Mouse (Mus musculus) adrenal gland, adult 18-20 months (tissue): ENCODE results near the gene Triobp. TPM values are rescaled to one million over a fixed set of nuclear protein-coding genes. Genes with fewer than 3 reads are reported as not detected.

Source experiments
- DNase-seq, 2 experiments: peaks; one replicate each; pipeline ENCODE4 v3.0.0; 2021 to 2022; ENCODE audit warnings: low spot score in 2 of 2
- total RNA-seq, 2 experiments: library from RNA; stranded (reverse); gene quantifications; 1 replicate in 1 of 2; 2 replicates in 1 of 2; pipeline ENCODE4 v1.2.3; 2021

Gene Triobp
- total RNA-seq, 2 experiments from 2014 or later, result 97.1 to 105 TPM

DNA sequence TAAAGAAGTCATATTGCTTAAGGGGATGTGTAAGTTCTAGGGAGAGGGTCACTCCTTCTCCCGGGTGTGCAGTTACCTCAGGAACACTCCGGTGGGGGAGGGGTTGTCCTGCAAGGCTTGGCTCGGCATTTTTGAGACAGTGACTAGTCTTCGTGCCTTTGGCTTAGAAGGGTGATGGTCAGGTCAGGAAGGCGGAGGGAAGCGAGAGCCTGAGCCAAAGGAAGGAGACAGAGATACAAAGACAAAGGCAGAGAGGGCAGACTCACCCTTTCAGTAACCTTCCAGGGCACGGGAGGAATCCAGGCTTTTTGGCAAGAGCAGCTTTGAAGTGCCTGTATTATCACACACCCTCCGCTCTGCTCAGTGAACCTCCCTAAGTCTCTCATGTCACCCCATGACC lies 22.4 kb upstream of the Triobp start:
- peak in 1 of 2 experiments; percentile 34 for DNase-seq

DNA sequence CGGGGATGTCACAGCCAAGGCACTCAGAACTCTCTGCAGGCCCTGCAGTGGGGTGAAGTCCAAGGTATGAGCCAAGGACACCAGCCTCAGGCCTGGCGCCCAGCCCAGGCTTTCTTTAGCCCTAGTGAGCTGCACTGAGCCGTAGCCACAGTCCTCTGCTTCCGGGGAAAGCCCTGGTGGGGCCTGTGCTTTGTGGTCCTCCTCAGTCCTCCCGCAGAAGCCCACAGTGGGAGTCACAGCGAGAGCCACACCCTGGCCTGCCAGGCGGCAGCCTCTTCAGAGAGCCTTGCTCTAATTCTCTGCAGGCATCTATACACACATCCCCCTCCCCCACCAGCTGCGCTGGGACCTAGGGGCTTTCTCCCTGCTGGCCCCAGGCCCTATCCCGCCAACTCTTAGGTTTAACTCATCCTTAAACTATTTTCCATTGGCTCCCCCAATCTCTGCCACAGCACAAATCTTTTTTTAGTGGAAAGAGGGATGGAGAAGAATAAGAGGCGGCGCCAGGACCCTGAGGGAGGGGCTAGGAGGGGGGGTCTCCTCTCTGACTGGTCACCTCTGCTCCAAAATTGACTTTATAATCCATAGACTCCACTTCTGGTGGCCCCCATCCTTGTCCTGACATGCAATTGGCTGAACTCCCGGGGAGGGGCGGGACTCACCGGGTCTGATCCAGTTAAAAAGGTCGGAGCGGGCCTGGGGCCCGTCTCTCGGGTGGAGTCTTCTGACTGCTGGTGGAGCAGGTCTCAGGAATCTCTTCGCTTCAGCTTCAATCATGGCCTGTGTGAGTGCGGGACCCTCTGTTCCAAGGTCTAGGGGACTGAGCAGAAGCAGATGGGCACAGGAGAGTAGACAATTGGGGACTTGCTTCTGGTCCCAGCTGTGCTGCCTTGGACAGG lies 21.3 kb upstream of the Triobp start, which contains the start of gene Lgals1:
Lgals1 (plus strand) TSS at position 705 of the 899 bp plus-strand sequence.
- DNase-seq, result peak; percentile 77 to 85

DNA sequence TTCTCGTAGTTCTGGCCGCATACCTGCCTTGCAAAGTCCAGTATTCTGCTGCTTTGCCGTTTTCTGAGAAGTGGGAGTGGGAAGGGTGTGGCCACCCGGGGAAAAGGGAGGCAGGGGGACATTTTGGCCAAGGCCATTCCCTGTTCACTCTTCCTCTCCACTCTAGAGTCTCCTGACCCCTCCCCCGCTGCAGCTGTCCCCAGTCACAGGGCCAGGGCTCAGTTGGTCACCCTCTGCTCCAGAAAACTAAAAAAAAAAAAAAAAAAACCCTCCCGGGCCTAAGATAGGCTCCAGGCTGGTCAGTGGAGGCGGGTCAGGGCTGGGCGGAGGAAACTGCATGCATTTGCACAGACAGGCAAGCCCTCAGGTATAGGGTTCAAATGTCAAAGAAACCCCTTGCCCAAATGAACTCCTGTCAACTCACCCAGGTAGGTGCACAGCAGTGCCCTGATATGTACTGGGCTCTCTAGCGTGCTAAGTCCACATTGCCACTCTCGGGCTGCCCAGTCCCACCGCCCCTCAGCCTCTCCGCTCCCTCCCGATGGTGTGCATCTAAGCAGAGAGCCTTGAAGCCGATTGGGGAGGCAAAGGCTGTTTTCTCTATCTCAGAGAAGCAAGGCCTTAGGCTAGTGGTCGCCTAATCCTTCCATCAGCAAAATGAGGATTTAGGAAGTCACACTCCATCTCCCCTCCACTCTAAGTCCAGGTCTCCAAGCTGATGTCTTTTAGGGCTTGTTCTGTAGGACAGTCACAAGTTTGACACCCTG lies 20.3 kb upstream of the Triobp start:
- DNase-seq, result peak in 1 of 2 experiments; percentile 34

DNA sequence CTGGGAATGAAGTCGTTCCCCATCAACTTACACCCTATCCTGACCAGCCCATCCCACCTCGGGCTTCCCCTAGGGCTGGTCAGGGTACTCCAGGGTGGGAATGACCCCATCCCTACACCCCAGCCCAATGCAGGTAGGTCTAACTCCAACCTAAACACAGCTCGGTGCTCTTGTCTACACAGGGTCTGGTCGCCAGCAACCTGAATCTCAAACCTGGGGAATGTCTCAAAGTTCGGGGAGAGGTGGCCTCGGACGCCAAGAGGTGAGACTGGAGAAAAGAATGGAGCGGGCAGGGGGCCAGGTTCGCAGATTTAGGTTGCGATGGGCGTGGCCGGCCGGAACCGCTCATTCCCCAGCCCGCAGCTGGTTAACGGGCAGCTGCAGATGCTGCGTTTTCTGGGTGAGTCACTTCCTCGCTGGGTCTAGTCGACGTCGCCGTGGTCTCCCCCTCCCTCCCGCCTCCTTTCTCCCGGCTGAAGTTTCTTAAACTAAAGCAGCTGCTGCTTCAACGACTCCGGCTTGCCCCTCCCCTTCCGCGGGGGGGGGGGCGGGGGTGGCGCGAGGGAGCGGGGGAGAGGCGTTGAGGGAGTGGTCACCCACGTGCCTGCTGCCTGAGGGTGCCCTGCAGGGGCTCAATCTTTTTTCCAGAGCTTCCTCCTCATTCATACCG lies 19.6 kb upstream of the Triobp start:
- peak; percentile 57 to 60 for DNase-seq

DNA sequence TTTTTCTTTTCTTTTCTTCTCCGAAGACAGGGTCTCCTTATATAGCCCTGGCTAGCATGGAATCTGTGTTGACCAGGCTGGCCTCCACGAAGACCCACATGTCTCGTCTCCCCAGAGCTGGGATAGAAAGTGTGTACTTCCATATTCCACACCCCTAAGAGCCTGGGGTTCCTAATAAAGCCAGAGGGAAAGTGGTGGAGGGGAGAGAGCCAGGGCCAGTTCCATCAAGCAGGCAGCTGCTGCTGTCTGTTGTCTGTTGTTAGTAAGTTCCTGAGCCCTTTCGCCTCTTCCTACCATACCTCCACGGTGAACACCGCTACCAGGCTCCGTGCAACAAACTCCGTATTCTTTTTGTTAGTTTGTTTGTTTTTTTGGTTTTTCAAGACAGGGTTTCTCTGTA lies 19.0 kb upstream of the Triobp start:
- DNase-seq, result no peak

DNA sequence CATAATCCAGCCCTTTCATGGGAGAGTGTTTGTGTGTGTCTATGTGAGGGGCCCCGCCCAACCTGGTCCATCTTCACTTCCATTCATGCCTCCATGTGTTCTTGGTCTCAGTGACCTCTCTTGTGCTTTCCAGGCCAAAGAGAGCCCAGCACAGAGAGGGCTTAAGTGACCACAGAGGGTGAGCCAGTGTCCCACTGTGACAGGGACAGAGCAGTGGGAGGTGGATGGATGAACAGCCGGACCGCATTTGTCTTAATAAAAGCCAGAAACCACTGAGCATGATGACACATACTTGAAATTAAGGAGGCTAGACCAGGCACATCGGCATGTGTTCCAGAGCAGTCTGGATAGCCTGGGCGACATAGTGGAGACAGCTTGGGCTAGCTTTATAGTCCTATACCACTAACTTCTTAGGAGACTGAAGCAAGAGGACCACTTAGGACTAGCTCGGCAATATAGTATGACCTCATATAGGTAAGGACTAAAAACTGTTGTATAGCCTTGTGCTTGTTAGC lies 17.3 kb upstream of the Triobp start:
- no peak for DNase-seq

DNA sequence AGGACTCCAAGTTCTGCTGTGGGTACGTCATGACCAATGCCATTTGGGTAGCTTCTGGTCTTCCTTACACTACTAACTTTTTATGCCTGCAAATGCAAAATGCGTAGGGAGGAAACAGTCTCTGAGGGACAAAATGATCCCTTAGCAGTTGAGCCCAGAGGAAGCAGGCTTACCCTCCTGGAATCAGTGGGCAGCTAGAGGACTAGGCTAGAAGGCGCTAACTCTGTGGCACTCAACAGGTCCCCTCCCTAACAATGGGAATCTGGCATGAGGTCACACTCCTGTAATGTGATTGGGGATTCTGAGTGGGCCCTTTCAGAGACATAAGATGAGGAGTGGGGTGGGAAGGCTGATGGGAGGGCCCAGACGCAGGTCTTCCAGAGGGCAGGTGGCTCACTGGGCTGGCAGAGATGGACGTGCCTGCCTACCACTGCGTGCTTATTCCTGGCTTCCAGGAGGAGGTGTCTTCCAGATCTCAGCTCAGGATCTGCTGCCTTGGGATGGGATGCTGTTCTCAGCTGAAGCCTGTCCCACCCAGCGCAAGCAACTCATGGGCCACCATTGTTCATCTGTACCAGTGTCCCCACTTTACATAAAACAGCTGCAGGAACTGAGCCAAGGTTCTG lies 16.6 kb upstream of the Triobp start:
- DNase-seq, result no peak

DNA sequence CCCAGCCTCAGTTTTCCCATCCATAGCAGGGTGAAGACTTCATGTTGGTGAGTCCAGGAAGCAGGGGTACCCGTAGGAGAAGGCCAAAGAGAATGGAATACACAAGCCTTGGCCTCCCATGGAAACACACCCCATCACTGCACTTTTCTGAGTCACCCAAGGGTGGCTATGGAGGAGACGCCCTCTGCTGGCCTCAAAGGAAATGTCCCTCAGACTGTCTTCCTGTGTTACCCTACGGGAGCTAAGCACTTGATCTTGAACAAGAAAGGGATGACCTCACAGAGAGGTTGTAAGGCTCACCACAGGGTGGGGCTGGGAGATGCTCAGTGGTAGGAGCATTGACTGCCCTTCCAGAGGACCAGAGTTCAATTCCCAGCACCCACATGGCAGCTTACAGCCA lies 15.9 kb upstream of the Triobp start:
- peak in 1 of 2 experiments; percentile 46 for DNase-seq

DNA sequence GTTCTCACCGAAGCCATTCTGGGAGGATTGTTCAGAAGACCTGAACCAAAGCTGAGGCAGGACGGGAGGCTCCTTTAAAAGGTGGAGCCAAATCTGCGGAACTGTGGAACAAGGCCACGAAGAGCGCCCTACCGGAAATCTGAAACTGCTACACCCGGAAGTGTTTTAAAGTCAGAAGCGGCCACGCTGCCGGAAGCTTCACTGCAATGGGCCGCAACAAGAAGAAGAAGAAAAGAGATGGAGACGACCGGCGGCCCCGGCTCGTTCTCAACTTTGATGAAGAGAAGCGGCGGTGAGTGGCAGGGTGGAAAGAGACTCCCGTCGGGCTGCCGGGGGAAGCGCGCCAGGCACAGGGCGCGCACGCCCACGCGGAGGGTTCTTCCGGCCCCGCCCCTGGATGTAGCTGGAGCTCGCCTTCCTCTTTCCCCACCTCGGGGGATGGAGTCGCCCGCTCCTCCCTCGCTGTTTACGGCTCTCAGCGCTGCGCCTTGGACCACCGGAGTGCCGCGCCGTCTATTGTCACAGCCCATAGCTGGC lies 12.7 kb upstream of the Triobp start, which contains the start of gene Nol12:
Nol12 (plus strand) TSS at position 150 of the 537 bp plus-strand sequence.
- DNase-seq, result peak; percentile 72 to 76

DNA sequence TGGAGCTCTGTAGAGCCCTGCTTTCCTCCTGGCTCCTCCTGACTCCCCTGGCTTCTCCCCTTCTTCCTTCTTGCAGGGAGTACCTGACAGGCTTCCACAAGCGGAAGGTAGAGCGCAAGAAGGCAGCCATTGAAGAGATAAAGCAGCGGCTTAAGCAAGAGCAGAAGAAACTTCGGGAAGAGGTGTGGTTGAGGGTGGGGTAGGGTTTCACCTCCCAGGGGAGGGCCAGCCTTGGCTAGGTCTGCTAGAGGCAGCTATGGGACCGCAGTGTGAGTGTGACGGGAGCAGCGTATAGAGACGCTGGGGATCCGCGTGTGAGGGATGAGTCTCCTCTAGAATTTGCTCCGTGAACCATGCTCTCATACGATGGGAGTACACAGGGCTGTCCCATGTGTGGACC lies 11.1 kb upstream of the Triobp start:
- DNase-seq, result no peak

DNA sequence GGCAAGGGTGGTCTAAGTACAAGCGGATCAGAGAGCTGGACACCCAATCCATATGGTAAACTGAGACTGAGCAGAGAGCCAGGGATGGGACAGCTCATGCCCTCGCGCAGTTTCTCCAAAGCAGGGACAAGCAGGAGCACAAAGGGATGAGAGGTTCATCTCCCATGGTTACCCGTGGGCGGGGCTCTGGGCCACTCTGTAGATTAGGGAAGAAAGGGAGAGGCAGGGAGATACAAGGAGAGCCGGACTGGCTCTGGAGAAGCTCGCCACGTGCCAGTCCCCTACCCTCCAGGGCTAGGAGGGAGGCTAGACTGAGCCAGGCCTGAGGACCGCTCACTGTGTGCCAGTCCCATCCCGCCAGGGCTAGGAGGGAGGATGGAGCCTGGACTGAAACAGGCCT lies 10.2 kb upstream of the Triobp start:
- no peak for DNase-seq

DNA sequence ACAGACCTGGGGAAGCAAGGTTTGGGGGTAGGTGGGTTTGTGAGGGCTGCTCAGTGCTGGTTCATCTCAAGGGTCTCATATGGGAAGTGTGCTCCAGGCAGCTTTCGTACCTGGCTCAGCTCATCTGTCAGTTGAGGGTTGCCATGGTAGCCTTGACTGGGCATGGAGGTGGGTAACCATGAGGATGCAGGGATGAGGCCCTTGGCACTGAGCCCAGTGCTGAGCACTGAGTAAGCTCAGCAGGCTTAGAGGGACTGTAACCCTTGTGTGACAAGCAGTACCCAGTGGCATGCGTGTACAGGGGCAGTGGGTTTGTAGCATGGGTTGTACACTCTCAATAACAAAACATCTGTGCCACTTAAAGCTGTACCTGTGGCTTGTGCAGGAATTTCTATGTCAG lies 9.6 kb upstream of the Triobp start:
- no peak for DNase-seq

DNA sequence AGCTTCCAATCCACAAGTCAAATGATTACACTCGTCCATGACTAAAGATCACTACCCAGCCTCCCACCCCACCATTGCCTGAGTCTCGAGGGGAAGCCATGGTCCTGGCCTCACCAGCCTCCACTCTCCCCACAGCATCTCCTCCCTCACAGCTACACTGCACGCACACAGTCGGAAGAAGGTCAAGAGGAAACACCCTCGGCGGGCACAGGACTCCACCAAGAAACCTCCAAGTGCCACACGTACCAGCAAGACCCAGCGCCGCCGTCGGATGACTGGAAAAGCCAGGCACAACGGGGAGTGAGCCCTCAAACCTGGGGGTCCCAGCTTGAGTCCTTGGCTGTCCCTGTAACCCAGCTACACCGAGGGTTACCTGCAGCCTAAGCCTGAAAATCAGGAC lies 7.2 kb upstream of the Triobp start:
- no peak for DNase-seq

DNA sequence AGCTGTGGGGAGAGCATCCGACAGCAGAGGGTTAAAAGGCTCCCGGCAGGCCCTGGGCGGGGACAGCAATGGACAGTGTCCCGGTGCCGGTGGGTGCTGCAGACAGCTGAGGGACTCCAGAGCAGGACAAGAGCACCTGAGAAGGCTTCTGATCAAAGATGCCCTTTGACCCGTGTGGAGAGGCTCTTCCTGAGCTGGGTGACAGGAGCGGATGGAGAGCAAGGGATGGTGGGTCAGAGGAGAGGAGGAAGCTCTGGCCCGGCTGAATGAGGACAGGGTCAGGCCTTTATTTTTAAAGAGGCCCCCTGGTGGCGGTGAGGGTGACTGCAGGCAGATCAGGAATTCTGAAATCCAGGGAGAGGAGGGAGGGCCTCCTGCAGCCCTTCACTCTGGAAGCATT lies 4.9 kb upstream of the Triobp start:
- peak; percentile 83 to 84 for DNase-seq

DNA sequence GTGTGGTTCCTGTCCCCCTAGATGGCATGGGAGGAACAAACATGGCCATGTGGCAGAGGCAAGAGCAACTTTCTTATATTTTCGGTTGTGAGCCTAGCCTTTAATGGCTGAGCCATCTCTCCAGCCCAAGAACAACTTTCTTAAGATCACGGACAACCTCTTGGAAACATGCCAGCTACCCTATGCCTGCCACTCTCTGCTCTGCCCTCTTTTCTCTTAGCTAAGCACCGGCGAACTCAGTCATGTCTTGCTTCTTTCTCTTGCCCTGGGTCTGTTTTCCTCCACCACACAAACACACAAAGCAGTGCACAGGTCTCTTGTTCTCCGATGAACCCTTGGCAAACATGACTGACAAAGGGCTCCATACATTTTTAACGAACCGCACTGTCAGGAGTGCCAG lies 1.3 kb upstream of the Triobp start:
- no peak for DNase-seq

DNA sequence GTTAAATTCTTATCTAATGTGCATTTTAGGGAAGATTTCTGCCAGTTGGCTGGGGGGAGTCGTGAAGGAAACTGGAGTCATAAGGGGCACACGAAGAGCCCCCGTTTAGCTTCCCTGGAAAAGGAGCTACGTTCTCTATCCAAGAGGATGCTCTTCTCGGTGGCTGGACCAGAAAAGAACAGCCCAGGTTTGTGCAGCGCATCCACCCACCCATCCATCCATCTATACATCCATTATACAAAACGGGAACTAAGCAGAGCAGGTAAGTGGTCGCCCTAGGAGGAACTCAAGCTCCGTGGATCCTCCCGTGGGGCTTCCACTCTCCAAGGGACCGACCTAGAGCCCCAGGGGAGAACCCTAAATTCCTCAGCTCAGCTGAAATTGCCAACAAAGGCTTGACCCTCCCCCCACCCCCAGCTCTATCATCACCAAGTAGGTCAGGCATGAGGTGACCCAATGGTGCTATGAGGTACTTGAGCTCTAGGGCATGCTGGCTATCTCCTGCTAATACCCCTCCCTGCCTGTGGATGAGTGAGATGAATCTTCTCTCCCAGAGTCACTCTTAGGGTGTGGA lies 715 bp downstream of the Triobp start:
- no peak for DNase-seq

DNA sequence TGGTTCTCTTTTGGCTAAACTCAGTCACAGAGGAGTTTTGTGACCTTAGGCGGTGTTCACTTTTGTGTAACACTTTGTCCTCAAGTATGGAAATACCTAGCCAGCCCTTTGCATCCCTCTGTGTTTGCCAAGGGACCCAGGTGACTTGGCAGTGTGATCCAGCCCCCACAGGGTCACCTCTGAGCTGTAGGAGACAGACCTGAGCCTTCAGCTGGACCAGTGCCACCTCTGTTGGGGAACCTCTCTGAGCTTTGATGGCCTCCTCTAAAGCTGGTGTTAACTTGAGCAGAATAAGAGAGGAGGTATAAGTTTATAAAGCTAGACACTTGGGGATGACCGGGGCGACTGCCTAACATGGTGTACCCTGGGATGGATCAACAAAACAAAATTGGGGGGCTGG lies 1.4 kb downstream of the Triobp start:
- DNase-seq, result no peak

DNA sequence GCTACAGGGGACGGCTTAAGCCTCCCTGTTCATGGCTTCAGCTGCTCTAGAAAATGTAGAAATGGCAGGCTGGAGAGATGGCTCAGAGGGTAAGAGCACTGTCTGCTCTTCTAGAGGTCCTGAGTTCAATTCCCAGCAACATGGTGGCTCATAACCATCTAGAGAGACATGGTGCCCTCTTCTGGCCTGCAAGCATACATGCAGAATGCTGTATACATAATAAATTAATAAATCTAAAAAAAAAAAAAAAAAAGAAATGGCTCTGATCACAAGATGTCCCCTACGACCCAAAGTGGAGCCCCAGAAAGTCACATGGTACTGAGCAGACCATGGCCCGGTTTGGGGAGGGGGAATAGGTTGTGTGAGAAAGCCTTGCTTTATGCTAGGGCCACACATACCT lies 8.1 kb downstream of the Triobp start:
- no peak for DNase-seq

DNA sequence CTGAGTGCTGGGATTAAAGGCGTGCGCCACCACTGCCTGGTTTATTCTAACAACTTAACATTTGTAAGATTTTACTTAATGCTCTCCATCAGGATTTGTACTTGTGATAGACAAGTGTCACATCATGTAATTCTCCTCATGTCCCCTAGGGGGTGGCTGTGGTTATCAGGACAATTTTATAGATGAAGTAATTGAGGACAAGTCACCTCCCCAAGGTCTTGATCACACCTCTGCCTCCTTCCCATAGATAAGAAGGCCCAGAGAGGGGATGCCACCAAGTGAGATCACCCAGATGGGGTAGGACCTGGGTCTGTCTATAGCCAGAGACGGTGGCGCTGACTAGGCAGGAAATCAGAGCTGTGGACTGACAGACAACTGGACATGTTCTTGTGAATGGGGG lies 8.8 kb downstream of the Triobp start:
- no peak for DNase-seq

DNA sequence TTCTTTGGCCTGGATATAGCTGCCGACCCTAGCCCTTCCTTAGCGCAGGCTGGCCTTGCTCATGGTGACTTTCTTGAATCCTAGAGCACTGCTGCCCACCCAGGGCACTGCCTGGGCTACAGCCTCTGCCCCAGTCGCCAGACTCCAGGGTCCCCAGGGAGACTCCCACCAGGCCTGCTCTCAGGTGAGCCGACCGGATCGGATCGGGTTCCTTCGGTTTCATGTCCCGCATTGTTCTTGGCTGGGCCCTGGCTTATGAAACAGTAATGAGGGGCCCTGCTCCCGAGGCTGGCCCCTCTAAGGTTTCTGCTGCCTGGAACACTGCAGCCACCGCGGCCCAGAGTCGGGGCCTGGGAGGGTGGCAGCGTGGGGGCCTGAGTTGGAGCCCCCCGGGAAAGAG lies 9.5 kb downstream of the Triobp start:
- DNase-seq, result no peak
